Mouse (Mus musculus): ENCODE results near the gene Slc9a4.
"Not testable (repeated sequence)": the region's sequence is repeated elsewhere in the genome, so short reads cannot be mapped to it uniquely, and the experiment has no call there.

Gene Slc9a4

DNA sequence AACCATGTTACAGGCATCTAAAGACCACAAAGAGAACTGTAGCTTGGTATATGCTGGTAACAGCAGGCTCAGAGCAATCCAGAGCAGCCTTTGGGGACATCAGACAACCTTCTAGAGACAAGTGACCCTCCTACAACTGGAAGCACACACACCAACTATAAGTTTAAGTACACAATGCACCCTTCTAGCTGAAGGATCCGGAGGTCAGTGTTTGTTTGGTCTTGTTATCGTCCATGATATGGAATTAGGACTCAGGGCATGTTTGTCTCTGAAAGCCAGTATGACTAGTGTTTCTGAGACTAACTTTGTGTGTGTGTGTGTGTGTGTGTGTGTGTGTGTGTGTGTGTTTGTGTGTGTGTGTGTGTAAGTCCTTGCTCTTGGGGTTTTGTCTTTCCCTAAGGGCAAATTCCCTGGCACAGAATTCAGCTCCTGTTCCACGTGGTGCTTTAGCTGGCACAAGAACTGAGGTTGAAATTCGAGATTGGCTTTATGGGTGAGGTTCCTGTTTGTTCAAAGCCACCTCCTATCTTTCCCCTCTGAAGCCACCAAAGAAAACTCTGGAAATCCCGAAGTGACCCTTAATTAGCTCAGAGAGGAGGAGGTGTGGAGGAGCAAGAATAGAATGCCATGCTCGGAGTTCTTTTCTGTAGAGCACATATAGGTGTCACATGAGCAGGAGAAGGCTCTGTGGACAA is 71.1 kb downstream of the Slc9a4 start:
- DNase-seq (ENCODE audit: low spot score), result no peak

DNA sequence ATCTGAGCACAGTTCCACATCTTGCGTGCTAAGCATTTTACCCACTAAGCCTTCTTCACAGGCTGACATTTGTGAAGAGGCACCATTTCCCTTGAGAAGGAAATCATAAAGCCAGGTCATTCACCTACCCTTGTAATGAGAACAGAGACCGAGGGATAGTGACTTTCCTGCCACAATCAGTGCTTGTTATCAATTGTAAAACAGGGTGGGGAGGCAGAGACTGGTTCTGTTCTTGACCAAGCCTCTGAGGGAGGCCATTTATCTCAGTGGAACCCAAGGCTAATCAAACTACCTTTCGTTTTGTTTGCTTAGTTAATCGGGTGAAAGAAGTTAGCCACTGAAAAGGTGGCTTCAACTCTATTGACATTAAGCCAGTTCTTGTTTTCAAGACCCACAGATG is 77.2 kb downstream of the Slc9a4 start:
- no peak for DNase-seq (ENCODE audit: low spot score)

DNA sequence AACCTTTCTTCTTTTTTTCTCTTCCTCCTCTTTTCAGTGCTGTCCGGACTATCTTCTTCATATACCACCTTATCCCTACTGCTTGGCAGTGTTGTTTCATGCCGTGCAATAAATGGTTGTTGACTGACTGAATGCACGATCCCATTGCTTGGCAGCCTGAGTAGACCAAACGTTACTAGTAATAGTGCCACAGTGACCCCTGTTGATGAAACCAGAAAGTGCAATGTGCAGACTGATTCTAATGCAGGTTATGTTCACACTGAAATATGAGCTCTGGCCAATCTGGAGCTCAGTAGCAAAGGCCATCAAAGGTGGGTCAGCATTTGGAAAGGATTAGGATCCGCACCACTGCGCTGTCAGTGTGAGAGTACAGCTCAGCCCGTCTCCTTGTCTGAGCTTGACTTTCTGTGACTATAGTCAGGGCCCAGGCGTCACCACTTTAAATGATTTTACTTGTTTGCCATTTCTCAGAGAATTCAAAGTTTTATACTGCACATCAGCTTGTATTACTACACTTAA is 78.2 kb downstream of the Slc9a4 start:
- DNase-seq (ENCODE audit: low spot score), result peak; percentile 86

DNA sequence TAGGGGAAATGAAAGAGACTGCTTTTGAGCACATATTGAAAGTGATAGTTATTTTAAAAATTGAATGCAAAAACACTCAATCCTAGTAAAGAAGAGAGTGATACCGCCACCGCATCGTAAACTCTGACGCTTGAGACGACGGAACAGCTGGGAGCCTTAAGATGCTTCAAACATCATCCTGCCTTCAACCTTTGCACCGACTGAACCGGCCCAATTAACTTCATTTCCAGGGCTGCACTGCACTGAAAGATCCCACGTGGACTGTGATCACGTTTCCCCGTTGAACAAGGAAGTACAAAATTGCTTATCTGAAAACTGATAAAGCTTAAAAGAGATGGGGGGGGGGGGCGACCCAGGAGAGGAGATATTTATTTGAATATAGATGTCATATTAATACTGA is 79.1 kb downstream of the Slc9a4 start:
- DNase-seq (ENCODE audit: low spot score), result no peak

GRCm38 (mm10) chr1:40659496-40659895 is 79.6 kb downstream of the Slc9a4 start:
- DNase-seq (ENCODE audit: low spot score), result no peak

DNA sequence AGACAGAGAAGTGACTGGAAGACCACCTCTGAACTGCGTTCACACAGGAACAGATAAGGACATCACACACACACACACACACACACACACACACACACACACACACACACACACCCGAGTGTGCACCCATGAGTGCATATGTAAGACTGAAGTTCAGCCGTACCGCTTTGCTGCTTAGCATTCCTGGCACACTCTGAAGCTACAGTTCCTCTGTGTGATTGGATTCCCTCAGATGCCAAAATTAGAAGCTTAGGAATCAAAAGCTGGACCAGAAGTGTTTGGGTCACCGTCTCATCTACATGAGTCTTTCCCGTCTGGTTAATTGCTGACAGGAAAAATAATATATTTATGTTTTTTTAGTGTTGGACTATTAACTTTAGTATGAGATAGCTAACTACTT is 81.0 kb downstream of the Slc9a4 start:
- no peak for DNase-seq (ENCODE audit: low spot score)

GRCm38 (mm10) chr1:40665401-40666370 is 85.8 kb downstream of the Slc9a4 start:
- DNase-seq (ENCODE audit: low spot score), result no peak

GRCm38 (mm10) chr1:40667442-40667841 is 87.6 kb downstream of the Slc9a4 start:
- not testable (repeated sequence) for DNase-seq (ENCODE audit: low spot score)

GRCm38 (mm10) chr1:40670025-40670424 is 90.1 kb downstream of the Slc9a4 start:
- no peak for DNase-seq (ENCODE audit: low spot score)

- DNase-seq (ENCODE audit: low spot score), result no peak
These were observed 91.6 kb downstream of the Slc9a4 start for GRCm38 (mm10) chr1:40671490-40671889.

GRCm38 (mm10) chr1:40677306-40677705 is 97.4 kb downstream of the Slc9a4 start:
- no peak for DNase-seq (ENCODE audit: low spot score)
